8 mouse cellular contexts compared by ENCODE assay signal in the genomic region with DNA sequence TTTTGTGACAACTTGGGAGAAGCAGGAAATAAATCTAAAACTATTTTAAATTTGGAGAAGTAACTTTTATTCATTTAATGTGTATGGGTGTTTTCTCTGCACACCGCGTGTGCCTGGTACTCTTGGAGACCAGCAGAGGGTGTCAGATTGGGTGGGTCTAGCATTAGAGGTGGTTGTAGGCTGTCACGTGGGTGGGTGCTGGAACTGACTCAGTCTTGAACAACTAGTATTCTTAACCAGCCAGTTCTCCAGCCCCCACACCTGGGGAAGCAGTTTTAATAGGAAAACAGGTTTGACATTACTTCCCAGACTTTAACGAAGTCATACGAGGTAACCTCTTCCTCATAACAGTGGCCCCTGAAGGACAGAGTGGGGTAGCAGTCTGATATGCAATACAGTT. TPM values are rescaled to one million over a fixed set of nuclear protein-coding genes. Genes with fewer than 3 reads are reported as not detected.
DNase-seq lines count a peak whose midpoint lies in the region; ATAC-seq lines count a peak whose summit lies in the region.

No protein-coding gene starts in this region.

- WGBS in heart, embryonic 13.5 days = 69% methylated on average over 5 of the region's 5 CpGs
- 72% methylated on average over 5 of the region's 5 CpGs for WGBS in embryonic facial prominence, embryonic 10.5 days
- 69% methylated on average over 5 of the region's 5 CpGs for WGBS in intestine, embryonic 15.5 days
- 67% methylated on average over 5 of the region's 5 CpGs for WGBS in midbrain, embryonic 15.5 days

- H3K4me1 ChIP-seq in heart, embryonic 13.5 days = peaks cover 10% of the 10 kb centered on the region
- peaks cover 9% of the 10 kb centered on the region for H3K4me1 ChIP-seq in embryonic facial prominence, embryonic 10.5 days
- peaks cover 4% of the 10 kb centered on the region; the same call in 1 of the 2 replicates for H3K4me1 ChIP-seq in intestine, embryonic 15.5 days (replicated peaks)
- H3K4me1 ChIP-seq in midbrain, embryonic 15.5 days = peaks cover 11% of the 10 kb centered on the region

- H3K4me2 ChIP-seq in heart, embryonic 13.5 days = peak overlapping the region; percentile 79
- peak overlapping the region; percentile 63 for H3K4me2 ChIP-seq in intestine, embryonic 15.5 days (replicated peaks)
- peak overlapping the region; percentile 60 for H3K4me2 ChIP-seq in midbrain, embryonic 15.5 days

- intact Hi-C loops in heart, postnatal 25 days (cut with DNase I) = no loop called here

- no peaks in the 10 kb centered on the region for H3K27me3 ChIP-seq in heart, embryonic 13.5 days (replicated peaks)
- no peaks in the 10 kb centered on the region for H3K27me3 ChIP-seq in embryonic facial prominence, embryonic 10.5 days (replicated peaks; ENCODE audit: low read depth, poor library complexity, severe bottlenecking)
- H3K27me3 ChIP-seq in intestine, embryonic 15.5 days (replicated peaks) = no peaks in the 10 kb centered on the region
- no peaks in the 10 kb centered on the region for H3K27me3 ChIP-seq in midbrain, embryonic 15.5 days (replicated peaks)

- H3K36me3 ChIP-seq in heart, embryonic 13.5 days = peaks cover 30% of the 10 kb centered on the region
- H3K36me3 ChIP-seq in embryonic facial prominence, embryonic 10.5 days (replicated peaks) = peaks cover 38% of the 10 kb centered on the region
- no peaks in the 10 kb centered on the region for H3K36me3 ChIP-seq in intestine, embryonic 15.5 days
- no peaks in the 10 kb centered on the region; the same call in 1 of the 2 replicates for H3K36me3 ChIP-seq in midbrain, embryonic 15.5 days (replicated peaks)

- no peak for ATAC-seq in heart, embryonic 13.5 days (ENCODE audit: extremely low read depth, insufficient number of reproducible peaks, low FRiP score, low TSS enrichment)
- no peak for ATAC-seq in intestine, embryonic 15.5 days
- ATAC-seq in midbrain, embryonic 15.5 days (replicated peaks) = no peak

- peak overlapping the region; percentile 70 for H3K4me3 ChIP-seq in heart, embryonic 13.5 days
- peak overlapping the region; percentile 68 for H3K4me3 ChIP-seq in embryonic facial prominence, embryonic 10.5 days
- H3K4me3 ChIP-seq in intestine, embryonic 15.5 days (replicated peaks) = no peak overlapping the region
- peak overlapping the region; percentile 70 for H3K4me3 ChIP-seq in midbrain, embryonic 15.5 days

- no peak for DNase-seq in heart, postnatal 25 days (ENCODE audit: low spot score)
- DNase-seq in CD8-positive naive resting alpha-beta T cell, adult 2 months (ENCODE audit: low read depth in 2 of 2, low spot score in 2 of 2) = peak; percentile 8 to 29
- no peak for DNase-seq in embryonic facial prominence, embryonic 10.5 days (ENCODE audit: low spot score)
- no peak for DNase-seq in testis, postnatal 14 days (ENCODE audit: low spot score)
- no peak for DNase-seq in frontal cortex, postnatal 10 days (ENCODE audit: low spot score in 2 of 2)

- H3K27ac ChIP-seq in heart, embryonic 13.5 days (replicated peaks) = no peak overlapping the region
- H3K27ac ChIP-seq in embryonic facial prominence, embryonic 10.5 days (replicated peaks) = no peak overlapping the region
- no peak overlapping the region for H3K27ac ChIP-seq in intestine, embryonic 15.5 days
- no peak overlapping the region for H3K27ac ChIP-seq in midbrain, embryonic 15.5 days

- H3K9me3 ChIP-seq in heart, embryonic 13.5 days = no peaks in the 10 kb centered on the region
- no peaks in the 10 kb centered on the region for H3K9me3 ChIP-seq in embryonic facial prominence, embryonic 10.5 days
- no peaks in the 10 kb centered on the region for H3K9me3 ChIP-seq in intestine, embryonic 15.5 days
- no peaks in the 10 kb centered on the region for H3K9me3 ChIP-seq in midbrain, embryonic 15.5 days

- no peak overlapping the region for H3K9ac ChIP-seq in heart, embryonic 13.5 days
- peak overlapping the region; percentile 78; the same call in 1 of the 2 replicates for H3K9ac ChIP-seq in intestine, embryonic 15.5 days
- H3K9ac ChIP-seq in midbrain, embryonic 15.5 days = no peak overlapping the region

RNA-seq across cellular contexts. Expression of a gene that starts 1.4 kb away (rescaled TPM):
- 17.0 and 19.0 TPM in 2 replicates for polyA plus RNA-seq in heart, embryonic 13.5 days (2015; fragmentation: Nextera tagmentation; extraction: Ambion mirVana)
- total RNA-seq in heart, postnatal 25 days (2021) = 1 to 10 TPM; 6.8 TPM
- polyA plus RNA-seq in embryonic facial prominence, embryonic 10.5 days (2016; fragmentation: Nextera tagmentation; extraction: Ambion mirVana) = 34.9 and 37.4 TPM in 2 replicates
- polyA plus RNA-seq in intestine, embryonic 15.5 days (2015; fragmentation: Nextera tagmentation; extraction: Ambion mirVana) = 27.1 and 27.5 TPM in 2 replicates
- 52.0 and 53.9 TPM in 2 replicates for polyA plus RNA-seq in midbrain, embryonic 15.5 days (2015; fragmentation: Nextera tagmentation; extraction: Ambion mirVana)

RNA-seq across cellular contexts. Expression of a gene that starts 39.9 kb away (rescaled TPM):
- 0.07 TPM in 1 of 2 replicates, not detected in the other for polyA plus RNA-seq in heart, embryonic 13.5 days (2015; fragmentation: Nextera tagmentation; extraction: Ambion mirVana)
- total RNA-seq in heart, postnatal 25 days (2021) = not detected
- polyA plus RNA-seq in embryonic facial prominence, embryonic 10.5 days (2016; fragmentation: Nextera tagmentation; extraction: Ambion mirVana) = 0.14 TPM in 1 of 2 replicates, not detected in the other
- 0.13 TPM in 1 of 2 replicates, not detected in the other for polyA plus RNA-seq in intestine, embryonic 15.5 days (2015; fragmentation: Nextera tagmentation; extraction: Ambion mirVana)
- polyA plus RNA-seq in midbrain, embryonic 15.5 days (2015; fragmentation: Nextera tagmentation; extraction: Ambion mirVana) = not detected in 2 replicates

Comparison
In these comparisons a context has a peak if more than half of its experiments do, and no peak if none do; other contexts are left out.
1. DNase-seq: peak in CD8-positive naive resting alpha-beta T cell, adult 2 months (2 of 2); none in heart, postnatal 25 days (single experiment), embryonic facial prominence, embryonic 10.5 days (single experiment), testis, postnatal 14 days (single experiment) and frontal cortex, postnatal 10 days (0 of 2).
2. Peak in every context shown above with its lines, with median percentiles within 50 percentile points of each other: H3K4me2 ChIP-seq.